Mouse (Mus musculus): ENCODE data around the gene Mpv17. TPM values are rescaled to one million over a fixed set of nuclear protein-coding genes. Genes with fewer than 3 reads are reported as not detected.

The Mpv17 gene
- polyA plus RNA-seq, 2 experiments = 49.4 to 78.5 TPM

DNA sequence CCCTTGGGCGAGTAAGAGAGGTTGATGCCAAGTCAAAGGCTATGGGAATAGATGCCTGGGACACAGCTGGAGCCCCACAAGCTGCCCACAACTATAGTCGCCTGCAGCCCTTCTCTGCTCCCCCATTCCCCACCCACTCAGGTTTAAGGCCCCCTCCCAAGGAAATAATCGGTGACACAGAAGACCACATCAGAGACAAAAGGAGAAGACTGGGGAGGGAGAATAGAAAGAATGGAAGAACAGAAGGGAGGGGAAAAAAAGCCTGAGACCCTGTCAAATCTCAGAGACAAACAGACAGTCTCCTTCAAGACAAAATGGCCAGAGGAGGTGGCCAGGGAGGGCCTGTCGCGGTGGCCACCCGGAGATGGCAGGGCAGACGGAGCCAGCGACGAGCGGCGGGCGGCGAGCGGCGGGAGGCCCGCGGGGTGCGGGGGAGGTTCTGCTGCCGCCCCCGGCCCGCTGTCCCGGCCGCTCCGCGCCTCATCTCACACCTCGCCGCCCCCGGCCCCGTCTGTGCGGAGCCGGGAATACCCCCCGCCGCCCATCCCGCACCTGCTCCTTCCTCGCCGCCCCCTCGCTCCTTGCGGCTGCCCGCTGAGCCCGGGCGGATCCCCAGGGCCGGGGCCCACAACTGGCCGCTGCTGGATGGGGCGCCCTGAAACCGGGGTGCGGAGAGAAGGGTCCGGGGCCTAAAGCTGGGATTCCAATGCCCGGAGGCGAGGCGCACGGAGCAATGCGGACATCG lies 61.6 kb downstream of the Mpv17 start:
- no peak for TF ChIP-seq POLR2A (IDR thresholded peaks at IDR 0.05; ENCODE audit: borderline replicate concordance, extremely low read depth, insufficient read depth, insufficient read length)
- no peak overlapping the region for H3K27ac ChIP-seq (replicated peaks; ENCODE audit: low read depth, low read length)
- peak overlapping the region; percentile 41 for H3K4me3 ChIP-seq (replicated peaks; ENCODE audit: low read length)
- H3K4me1 ChIP-seq (ENCODE audit: control insufficient read depth, insufficient read depth, low read length) = peaks cover 3% of the 10 kb centered on the region; the same call in 1 of the 2 replicates
- H3K27me3 ChIP-seq (ENCODE audit: control insufficient read depth, insufficient read depth, low read length) = peaks cover 85% of the 10 kb centered on the region
- peak overlapping the region; percentile 44; the same call in 1 of the 2 replicates for H3K9ac ChIP-seq (ENCODE audit: low read depth, low read length, severe bottlenecking)
- WGBS = 3% methylated on average over 14 of the region's 53 CpGs
- H3K9me3 ChIP-seq (ENCODE audit: control insufficient read depth, low read length) = no peaks in the 10 kb centered on the region
- H3K36me3 ChIP-seq (ENCODE audit: control insufficient read depth, insufficient read depth, low read length) = no peaks in the 10 kb centered on the region
- peak overlapping the region; percentile 67 for H3K4me2 ChIP-seq (replicated peaks; ENCODE audit: low read depth, low read length, severe bottlenecking)
- no peak for DNase-seq (ENCODE audit: low spot score)
- no peak for ATAC-seq (ENCODE audit: low FRiP score, low read depth)

Other genes with a start within 250 kb of the Mpv17 start
- 364 and 388 TPM in 2 replicates for gene Ost4, start 246.5 kb downstream of the Mpv17 start, polyA plus RNA-seq (2012; rRNA removed)
- 502 and 567 TPM in 2 replicates for gene Ost4, start 246.5 kb downstream of the Mpv17 start, polyA plus RNA-seq (2014; fragmentation: Nextera tagmentation; extraction: Ambion mirVana)
- 222 and 268 TPM in 2 replicates for gene Emilin1, start 240.8 kb downstream of the Mpv17 start, polyA plus RNA-seq (2012; rRNA removed)
- 191 and 204 TPM in 2 replicates for gene Emilin1, start 240.8 kb downstream of the Mpv17 start, polyA plus RNA-seq (2014; fragmentation: Nextera tagmentation; extraction: Ambion mirVana)
- gene Khk, start 232.8 kb downstream of the Mpv17 start, polyA plus RNA-seq (2012; rRNA removed) = 29.5 and 37.8 TPM in 2 replicates
- gene Khk, start 232.8 kb downstream of the Mpv17 start, polyA plus RNA-seq (2014; fragmentation: Nextera tagmentation; extraction: Ambion mirVana) = 29.7 and 31.3 TPM in 2 replicates
- 19.8 and 21.5 TPM in 2 replicates for gene Cgref1, start 208.7 kb downstream of the Mpv17 start, polyA plus RNA-seq (2012; rRNA removed)
- gene Cgref1, start 208.7 kb downstream of the Mpv17 start, polyA plus RNA-seq (2014; fragmentation: Nextera tagmentation; extraction: Ambion mirVana) = 15.1 and 20.9 TPM in 2 replicates
- 259 and 349 TPM in 2 replicates for gene Preb, start 193.9 kb downstream of the Mpv17 start, polyA plus RNA-seq (2012; rRNA removed)
- gene Preb, start 193.9 kb downstream of the Mpv17 start, polyA plus RNA-seq (2014; fragmentation: Nextera tagmentation; extraction: Ambion mirVana) = 91.1 and 98.9 TPM in 2 replicates
- gene Tcf23, start 185.6 kb downstream of the Mpv17 start, polyA plus RNA-seq (2012; rRNA removed) = 0.05 TPM in 1 of 2 replicates, not detected in the other
- gene Tcf23, start 185.6 kb downstream of the Mpv17 start, polyA plus RNA-seq (2014; fragmentation: Nextera tagmentation; extraction: Ambion mirVana) = not detected in 2 replicates
- 134 and 151 TPM in 2 replicates for gene Atraid, start 105.9 kb downstream of the Mpv17 start, polyA plus RNA-seq (2012; rRNA removed)
- gene Atraid, start 105.9 kb downstream of the Mpv17 start, polyA plus RNA-seq (2014; fragmentation: Nextera tagmentation; extraction: Ambion mirVana) = 190 and 200 TPM in 2 replicates
- 25.3 and 33.9 TPM in 2 replicates for gene Slc5a6, start 105.3 kb downstream of the Mpv17 start, polyA plus RNA-seq (2012; rRNA removed)
- gene Slc5a6, start 105.3 kb downstream of the Mpv17 start, polyA plus RNA-seq (2014; fragmentation: Nextera tagmentation; extraction: Ambion mirVana) = 11.0 and 11.4 TPM in 2 replicates
- 49.1 and 62.5 TPM in 2 replicates for gene Cad, start 99.5 kb downstream of the Mpv17 start, polyA plus RNA-seq (2012; rRNA removed)
- 28.3 and 29.4 TPM in 2 replicates for gene Cad, start 99.5 kb downstream of the Mpv17 start, polyA plus RNA-seq (2014; fragmentation: Nextera tagmentation; extraction: Ambion mirVana)
- not detected in 2 replicates for gene Dnajc5g, start 48.0 kb downstream of the Mpv17 start, polyA plus RNA-seq (2012; rRNA removed)
- gene Dnajc5g, start 48.0 kb downstream of the Mpv17 start, polyA plus RNA-seq (2014; fragmentation: Nextera tagmentation; extraction: Ambion mirVana) = not detected in 2 replicates
- gene Slc30a3, start 46.0 kb downstream of the Mpv17 start, polyA plus RNA-seq (2012; rRNA removed) = 0.82 and 0.86 TPM in 2 replicates
- gene Slc30a3, start 46.0 kb downstream of the Mpv17 start, polyA plus RNA-seq (2014; fragmentation: Nextera tagmentation; extraction: Ambion mirVana) = 0.53 and 0.91 TPM in 2 replicates
- gene Trim54, start 37.5 kb downstream of the Mpv17 start, polyA plus RNA-seq (2012; rRNA removed) = 8.1 and 8.7 TPM in 2 replicates
- gene Trim54, start 37.5 kb downstream of the Mpv17 start, polyA plus RNA-seq (2014; fragmentation: Nextera tagmentation; extraction: Ambion mirVana) = 4.9 and 6.2 TPM in 2 replicates
- gene Ucn, start 15.4 kb downstream of the Mpv17 start, polyA plus RNA-seq (2012; rRNA removed) = 0.16 TPM in 1 of 2 replicates, not detected in the other
- 0.46 TPM in 1 of 2 replicates, not detected in the other for gene Ucn, start 15.4 kb downstream of the Mpv17 start, polyA plus RNA-seq (2014; fragmentation: Nextera tagmentation; extraction: Ambion mirVana)
- gene Gm29609, start 25.7 kb upstream of the Mpv17 start, polyA plus RNA-seq (2012; rRNA removed) = 3.9 and 4.3 TPM in 2 replicates
- gene Gm29609, start 25.7 kb upstream of the Mpv17 start, polyA plus RNA-seq (2014; fragmentation: Nextera tagmentation; extraction: Ambion mirVana) = 0.70 and 0.96 TPM in 2 replicates
- gene Gtf3c2, start 25.9 kb upstream of the Mpv17 start, polyA plus RNA-seq (2012; rRNA removed) = 130 and 143 TPM in 2 replicates
- gene Gtf3c2, start 25.9 kb upstream of the Mpv17 start, polyA plus RNA-seq (2014; fragmentation: Nextera tagmentation; extraction: Ambion mirVana) = 47.1 and 66.2 TPM in 2 replicates
- gene Snx17, start 39.0 kb upstream of the Mpv17 start, polyA plus RNA-seq (2012; rRNA removed) = 108 and 120 TPM in 2 replicates
- 139 and 144 TPM in 2 replicates for gene Snx17, start 39.0 kb upstream of the Mpv17 start, polyA plus RNA-seq (2014; fragmentation: Nextera tagmentation; extraction: Ambion mirVana)
- 46.9 and 49.3 TPM in 2 replicates for gene Eif2b4, start 39.2 kb upstream of the Mpv17 start, polyA plus RNA-seq (2012; rRNA removed)
- gene Eif2b4, start 39.2 kb upstream of the Mpv17 start, polyA plus RNA-seq (2014; fragmentation: Nextera tagmentation; extraction: Ambion mirVana) = 67.5 and 68.5 TPM in 2 replicates
- 58.8 and 77.1 TPM in 2 replicates for gene Zfp513, start 48.1 kb upstream of the Mpv17 start, polyA plus RNA-seq (2012; rRNA removed)
- 6.8 and 8.0 TPM in 2 replicates for gene Zfp513, start 48.1 kb upstream of the Mpv17 start, polyA plus RNA-seq (2014; fragmentation: Nextera tagmentation; extraction: Ambion mirVana)
- gene Ppm1g, start 66.4 kb upstream of the Mpv17 start, polyA plus RNA-seq (2012; rRNA removed) = 91.2 and 118 TPM in 2 replicates
- gene Ppm1g, start 66.4 kb upstream of the Mpv17 start, polyA plus RNA-seq (2014; fragmentation: Nextera tagmentation; extraction: Ambion mirVana) = 98.8 and 111 TPM in 2 replicates
- 161 and 181 TPM in 2 replicates for gene Nrbp1, start 86.6 kb upstream of the Mpv17 start, polyA plus RNA-seq (2012; rRNA removed)
- gene Nrbp1, start 86.6 kb upstream of the Mpv17 start, polyA plus RNA-seq (2014; fragmentation: Nextera tagmentation; extraction: Ambion mirVana) = 157 and 166 TPM in 2 replicates
- gene Gm9970, start 87.0 kb upstream of the Mpv17 start, polyA plus RNA-seq (2012; rRNA removed) = 0.15 TPM in 1 of 2 replicates, not detected in the other
- 0.40 TPM in 1 of 2 replicates, not detected in the other for gene Gm9970, start 87.0 kb upstream of the Mpv17 start, polyA plus RNA-seq (2014; fragmentation: Nextera tagmentation; extraction: Ambion mirVana)
- gene Krtcap3, start 97.4 kb upstream of the Mpv17 start, polyA plus RNA-seq (2012; rRNA removed) = 25.2 and 31.4 TPM in 2 replicates
- 10.2 and 16.4 TPM in 2 replicates for gene Krtcap3, start 97.4 kb upstream of the Mpv17 start, polyA plus RNA-seq (2014; fragmentation: Nextera tagmentation; extraction: Ambion mirVana)
- gene Ift172, start 136.9 kb upstream of the Mpv17 start, polyA plus RNA-seq (2012; rRNA removed) = 53.3 and 64.2 TPM in 2 replicates
- gene Ift172, start 136.9 kb upstream of the Mpv17 start, polyA plus RNA-seq (2014; fragmentation: Nextera tagmentation; extraction: Ambion mirVana) = 41.6 and 46.1 TPM in 2 replicates
- 174 and 211 TPM in 2 replicates for gene Fndc4, start 141.8 kb upstream of the Mpv17 start, polyA plus RNA-seq (2012; rRNA removed)
- 93.9 and 101 TPM in 2 replicates for gene Fndc4, start 141.8 kb upstream of the Mpv17 start, polyA plus RNA-seq (2014; fragmentation: Nextera tagmentation; extraction: Ambion mirVana)
- gene Gckr, start 143.2 kb upstream of the Mpv17 start, polyA plus RNA-seq (2012; rRNA removed) = 0.47 and 1.2 TPM in 2 replicates
- gene Gckr, start 143.2 kb upstream of the Mpv17 start, polyA plus RNA-seq (2014; fragmentation: Nextera tagmentation; extraction: Ambion mirVana) = 0.36 TPM in 1 of 2 replicates, not detected in the other